Mouse (Mus musculus): ENCODE data around the gene Cnr2.
"Not testable (repeated sequence)": the region's sequence is repeated elsewhere in the genome, so short reads cannot be mapped to it uniquely, and the experiment has no call there.

The Cnr2 gene

GRCm38 (mm10) chr4:135941026-135941425 is 45.8 kb downstream of the Cnr2 start:
- DNase-seq: not testable (repeated sequence)

- no peak for DNase-seq
Measured at GRCm38 (mm10) chr4:135942193-135942592, 47.0 kb downstream of the Cnr2 start.

GRCm38 (mm10) chr4:135943389-135943788 is 48.2 kb downstream of the Cnr2 start:
- no peak for DNase-seq

- no peak for DNase-seq
Measured at GRCm38 (mm10) chr4:135945706-135946105, 50.5 kb downstream of the Cnr2 start.

- peak; percentile 96 for DNase-seq
Measured at GRCm38 (mm10) chr4:135946278-135946658, 51.1 kb downstream of the Cnr2 start, which contains the start of gene Hmgcl. TSS of gene Hmgcl (plus strand) at chr4:135946448.

- DNase-seq: no peak
Measured at GRCm38 (mm10) chr4:135946659-135947301, 51.6 kb downstream of the Cnr2 start.

- no peak for DNase-seq
Measured at GRCm38 (mm10) chr4:135948142-135948541, 52.9 kb downstream of the Cnr2 start.

- DNase-seq: peak; percentile 56
Measured at GRCm38 (mm10) chr4:135949475-135949874, 54.3 kb downstream of the Cnr2 start.

- peak; percentile 90 for DNase-seq
Measured at GRCm38 (mm10) chr4:135949911-135950310, 54.7 kb downstream of the Cnr2 start.

GRCm38 (mm10) chr4:135950365-135950764 is 55.2 kb downstream of the Cnr2 start:
- DNase-seq: no peak

- no peak for DNase-seq
Measured at GRCm38 (mm10) chr4:135951505-135951904, 56.3 kb downstream of the Cnr2 start.

GRCm38 (mm10) chr4:135953179-135953578 is 58.0 kb downstream of the Cnr2 start:
- no peak for DNase-seq

- peak; percentile 83 for DNase-seq
Measured at GRCm38 (mm10) chr4:135954241-135954640, 59.0 kb downstream of the Cnr2 start.

GRCm38 (mm10) chr4:135955886-135956285 is 60.7 kb downstream of the Cnr2 start:
- DNase-seq: no peak

GRCm38 (mm10) chr4:135958354-135958753 is 63.2 kb downstream of the Cnr2 start:
- DNase-seq: peak; percentile 55

GRCm38 (mm10) chr4:135960717-135961116 is 65.5 kb downstream of the Cnr2 start:
- peak; percentile 89 for DNase-seq

- no peak for DNase-seq
Measured at GRCm38 (mm10) chr4:135961709-135962108, 66.5 kb downstream of the Cnr2 start.

GRCm38 (mm10) chr4:135962198-135962597 is 67.0 kb downstream of the Cnr2 start:
- no peak for DNase-seq

- DNase-seq: no peak
Measured at GRCm38 (mm10) chr4:135962946-135963345, 67.8 kb downstream of the Cnr2 start.

GRCm38 (mm10) chr4:135963457-135964193 is 68.4 kb downstream of the Cnr2 start, which contains the start of gene Gale:
TSS of gene Gale (plus strand) at chr4:135963727.
- DNase-seq: peak; percentile 98

GRCm38 (mm10) chr4:135964426-135964825 is 69.2 kb downstream of the Cnr2 start:
- no peak for DNase-seq

- DNase-seq: no peak
Measured at GRCm38 (mm10) chr4:135965113-135965512, 69.9 kb downstream of the Cnr2 start.

GRCm38 (mm10) chr4:135966283-135966682 is 71.1 kb downstream of the Cnr2 start:
- DNase-seq: no peak

GRCm38 (mm10) chr4:135967086-135967760 is 72.0 kb downstream of the Cnr2 start:
- no peak for DNase-seq

Measured in retina, postnatal 1 day (tissue).